Mouse (Mus musculus) gastrocnemius, adult 18-20 months (tissue): ENCODE measurements around the gene Satb1. TPM values are rescaled to one million over a fixed set of nuclear protein-coding genes. Genes with fewer than 3 reads are reported as not detected.

Source experiments
- DNase-seq: peaks from one replicate; pipeline ENCODE4 v3.0.0; 2021; ENCODE audit warnings: low spot score
- total RNA-seq, 2 experiments: library from RNA; stranded (reverse); gene quantifications; 2 replicates each; pipeline ENCODE4 v1.2.3; 2021

The Satb1 gene
- total RNA-seq, 2 experiments from 2014 or later, result 80.1 to 80.2 TPM

- no peak for DNase-seq
Observed at GRCm38 (mm10) chr17:51777813-51778212, 55.3 kb downstream of the Satb1 start.

GRCm38 (mm10) chr17:51775070-51775881 lies 57.8 kb downstream of the Satb1 start:
- DNase-seq, result no peak

- DNase-seq, result no peak
Observed at GRCm38 (mm10) chr17:51763600-51763999, 69.5 kb downstream of the Satb1 start.

- DNase-seq, result no peak
Observed at GRCm38 (mm10) chr17:51762503-51762902, 70.6 kb downstream of the Satb1 start.

GRCm38 (mm10) chr17:51760997-51761655 lies 72.0 kb downstream of the Satb1 start:
- no peak for DNase-seq

- DNase-seq, result no peak
Observed at GRCm38 (mm10) chr17:51760251-51760887, 72.7 kb downstream of the Satb1 start.

GRCm38 (mm10) chr17:51759509-51759908 lies 73.6 kb downstream of the Satb1 start:
- no peak for DNase-seq

- DNase-seq, result no peak
Observed at GRCm38 (mm10) chr17:51752142-51752541, 80.9 kb downstream of the Satb1 start.

- no peak for DNase-seq
Observed at GRCm38 (mm10) chr17:51747204-51747603, 85.9 kb downstream of the Satb1 start.

- no peak for DNase-seq
Observed at GRCm38 (mm10) chr17:51742502-51742901, 90.6 kb downstream of the Satb1 start.

- no peak for DNase-seq
Observed at GRCm38 (mm10) chr17:51741126-51741525, 92.0 kb downstream of the Satb1 start.

- no peak for DNase-seq
Observed at GRCm38 (mm10) chr17:51740246-51740645, 92.8 kb downstream of the Satb1 start.

- DNase-seq, result no peak
Observed at GRCm38 (mm10) chr17:51724486-51724885, 108.6 kb downstream of the Satb1 start.

- no peak for DNase-seq
Observed at GRCm38 (mm10) chr17:51695711-51696110, 137.4 kb downstream of the Satb1 start.

- no peak for DNase-seq
Observed at GRCm38 (mm10) chr17:51695271-51695670, 137.8 kb downstream of the Satb1 start.

GRCm38 (mm10) chr17:51690526-51690925 lies 142.6 kb downstream of the Satb1 start:
- no peak for DNase-seq

GRCm38 (mm10) chr17:51687226-51687625 lies 145.9 kb downstream of the Satb1 start:
- no peak for DNase-seq
